Mouse (Mus musculus): Measurements from ENCODE around the gene Cbr1. TPM values are rescaled to one million over a fixed set of nuclear protein-coding genes. Genes with fewer than 3 reads are reported as not detected.

Gene Cbr1
- polyA plus RNA-seq, 1 experiment: 94.1 TPM

DNA sequence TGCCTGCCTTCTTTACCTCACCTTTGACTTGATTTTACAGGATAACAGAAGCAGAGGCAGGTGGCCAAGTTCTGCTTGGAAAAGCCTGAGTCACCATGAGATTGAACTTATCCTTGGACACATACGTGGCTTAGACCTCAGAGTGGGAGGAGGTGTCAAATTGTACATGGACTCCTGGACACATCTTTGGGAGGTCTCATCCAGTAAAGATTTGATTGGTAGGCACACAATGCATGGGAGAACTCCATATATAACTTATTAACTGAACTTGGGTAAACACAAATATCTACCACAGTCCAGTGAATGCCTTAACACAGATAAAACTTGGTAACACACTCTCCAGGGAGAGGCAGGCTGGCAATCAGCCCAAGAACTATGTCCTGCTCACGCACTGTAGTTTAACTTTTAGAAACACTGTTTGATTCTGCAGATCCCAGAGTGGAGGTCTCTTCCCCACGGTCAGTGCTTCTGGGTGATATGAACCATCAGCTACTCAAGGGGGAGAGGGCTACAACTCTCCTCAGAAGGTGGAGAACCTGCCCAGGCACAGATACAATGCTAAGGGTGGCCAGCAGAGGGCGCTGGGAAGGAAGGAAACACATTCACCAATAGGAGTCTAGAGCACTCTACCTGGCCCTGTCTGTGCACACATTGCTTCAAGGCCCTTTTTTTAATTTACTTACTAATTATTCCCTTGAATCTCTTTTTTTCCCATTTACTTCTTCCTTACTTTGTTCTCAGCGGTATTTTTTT lies 9.6 kb downstream of the Cbr1 start:
- no peak for TF ChIP-seq GATA1 (IDR thresholded peaks at IDR 0.05; ENCODE audit: low read length)

DNA sequence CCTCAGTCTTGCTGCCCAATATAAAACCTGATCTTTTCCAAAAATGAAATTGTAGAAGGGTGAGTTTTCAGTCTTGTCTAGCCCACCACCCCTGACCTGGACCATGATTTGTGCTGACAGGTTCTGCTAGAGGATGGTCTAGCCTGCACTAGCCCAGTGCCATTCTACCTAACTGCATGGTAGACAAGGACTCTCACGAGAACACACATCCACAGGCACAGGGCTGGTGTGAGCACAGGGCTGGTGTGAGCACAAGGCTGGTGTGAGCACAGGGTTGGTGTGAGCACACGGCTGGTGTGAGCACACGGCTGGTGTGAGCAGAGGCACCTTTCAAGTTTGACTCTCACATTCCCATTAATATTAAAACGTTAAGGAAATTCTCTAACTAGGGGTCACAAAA lies 19.0 kb downstream of the Cbr1 start:
- TF ChIP-seq GATA1 (IDR thresholded peaks at IDR 0.05; ENCODE audit: low read length): no peak

DNA sequence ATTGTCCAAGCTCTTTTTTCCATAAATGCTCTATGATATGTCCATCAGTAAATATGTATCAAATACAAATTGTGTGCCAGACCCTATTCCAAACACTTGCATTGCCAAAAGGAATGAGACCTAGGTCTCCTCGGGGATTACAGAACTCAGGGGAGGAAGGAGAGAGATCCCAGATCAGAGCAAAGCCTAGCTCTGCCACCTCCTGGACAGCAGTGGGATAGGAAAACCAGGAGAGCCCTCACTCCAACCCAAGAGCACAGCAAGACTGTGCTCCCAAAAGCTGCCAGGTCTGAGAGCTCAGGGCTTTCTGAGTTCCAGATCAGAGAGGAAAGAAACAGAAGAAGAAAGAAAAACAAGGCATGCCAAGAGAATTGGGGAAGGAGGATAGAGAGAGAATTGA lies 21.1 kb downstream of the Cbr1 start:
- no peak for TF ChIP-seq GATA1 (IDR thresholded peaks at IDR 0.05; ENCODE audit: low read length)

DNA sequence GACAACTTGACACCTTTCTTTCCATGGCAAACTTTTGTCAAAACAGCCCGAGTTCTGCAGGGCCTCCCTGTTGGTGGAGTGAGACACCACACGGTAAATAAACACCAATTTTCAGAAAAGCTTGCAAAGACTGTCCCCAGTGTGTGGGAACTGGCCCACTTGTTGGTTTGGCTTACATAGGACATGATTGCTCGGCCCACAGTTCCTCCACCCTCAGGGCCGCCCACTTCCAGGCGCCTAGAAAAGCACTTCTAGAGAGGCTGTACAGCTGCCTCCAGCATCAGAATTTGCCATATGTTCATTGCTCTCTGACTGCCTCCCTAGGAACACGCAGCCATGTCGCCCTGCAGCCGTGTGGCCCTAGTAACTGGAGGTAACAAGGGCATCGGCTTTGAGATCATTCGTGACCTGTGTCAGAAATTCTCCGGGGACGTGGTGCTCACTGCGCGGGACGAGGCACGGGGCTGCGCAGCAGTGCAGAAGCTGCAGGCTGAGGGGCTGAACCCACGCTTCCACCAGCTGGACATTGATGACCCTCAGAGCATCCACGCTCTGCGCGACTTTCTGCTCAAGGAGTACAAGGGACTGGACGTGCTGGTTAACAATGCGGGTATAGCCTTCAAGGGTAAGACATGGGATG lies 22.2 kb downstream of the Cbr1 start, which contains the start of gene Gm5678:
Gene Gm5678 (plus strand): TSS at position 337 of the 640 bp plus-strand sequence.
- no peak for TF ChIP-seq GATA1 (IDR thresholded peaks at IDR 0.05; ENCODE audit: low read length)

DNA sequence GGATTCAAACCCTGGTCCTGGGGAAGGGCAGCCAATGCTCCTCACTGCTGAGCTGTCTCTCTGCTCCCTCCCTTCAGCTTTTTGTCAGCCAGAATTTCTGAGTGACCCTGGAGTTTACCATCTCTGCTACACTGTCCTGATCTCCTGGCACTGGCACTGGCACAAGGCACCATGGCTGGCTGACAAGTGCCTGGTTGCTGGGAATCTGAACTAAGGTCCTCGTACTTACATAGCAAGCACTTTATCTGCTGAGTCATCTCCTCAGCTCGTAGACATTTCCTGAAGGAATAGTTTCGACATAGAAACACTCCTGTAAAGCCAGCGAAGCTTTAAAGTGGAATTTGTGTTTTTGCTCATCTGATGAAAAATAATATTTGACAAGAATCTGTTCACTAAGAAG lies 38.4 kb downstream of the Cbr1 start:
- TF ChIP-seq GATA1 (IDR thresholded peaks at IDR 0.05; ENCODE audit: low read length): no peak

DNA sequence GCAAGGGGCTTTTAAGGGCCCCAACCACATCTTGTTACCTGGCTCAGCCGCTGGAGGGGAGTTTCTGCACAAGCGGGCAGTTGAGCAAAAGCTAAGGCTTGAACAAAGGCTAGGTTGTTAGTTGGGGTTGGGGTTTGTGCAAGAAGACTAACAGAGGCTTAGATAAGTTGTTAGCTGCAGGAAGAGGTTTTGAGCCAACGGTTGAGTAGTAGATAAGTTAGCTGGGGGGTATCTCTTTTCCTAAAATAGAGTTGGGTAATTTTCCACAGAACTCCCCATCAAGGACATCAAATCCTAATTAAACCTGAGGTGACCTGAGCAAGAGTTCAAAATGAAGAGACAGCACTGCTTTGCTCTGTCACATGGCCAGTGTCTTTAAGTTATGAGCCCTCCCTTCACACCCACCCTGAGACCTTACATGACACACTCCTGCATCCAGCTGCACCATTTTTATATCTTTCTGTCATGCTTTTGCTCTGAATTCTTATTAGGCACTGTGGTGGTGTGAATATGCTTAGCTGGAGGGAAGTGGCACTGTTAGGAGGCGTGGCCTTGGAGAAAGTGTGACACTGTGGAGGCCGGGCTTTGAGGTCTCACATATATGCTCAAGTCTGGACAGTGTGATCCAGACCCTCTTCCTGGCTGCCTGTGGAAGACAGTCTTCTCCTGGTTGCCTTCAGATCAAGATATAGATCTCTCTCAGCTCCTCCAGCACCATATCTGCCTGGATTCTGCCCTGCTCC lies 43.0 kb downstream of the Cbr1 start:
- TF ChIP-seq GATA1 (IDR thresholded peaks at IDR 0.05; ENCODE audit: low read length): no peak

Other genes starting within 250 kb of the Cbr1 start
- 1.7 and 2.3 TPM in 2 replicates for gene Setd4, start 1.8 kb upstream of the Cbr1 start, polyA plus RNA-seq (2012)
- not detected in 2 replicates for gene Gm5678, start 22.2 kb downstream of the Cbr1 start, polyA plus RNA-seq (2012)
- not detected in 2 replicates for gene Cbr3, start 77.4 kb downstream of the Cbr1 start, polyA plus RNA-seq (2012)
- 0.59 and 0.77 TPM in 2 replicates for gene Dop1b, start 106.1 kb downstream of the Cbr1 start, polyA plus RNA-seq (2012)
- 10.7 and 12.2 TPM in 2 replicates for gene Morc3, start 226.3 kb downstream of the Cbr1 start, polyA plus RNA-seq (2012)

Measured in G1E-ER4 (cell line).